Mouse (Mus musculus) liver, embryonic 11.5 days (tissue): ENCODE data around the gene Sgo2a. TPM values are rescaled to one million over a fixed set of nuclear protein-coding genes. Genes with fewer than 3 reads are reported as not detected.

ENCODE experiments used
- ATAC-seq: fragments of 200-750 bp; cut with Nextera tagmentation; replicated peaks from 2 replicates; pipeline ENCODE4 v1.8.0; 2017; ENCODE audit warnings: moderate number of reproducible peaks, mild to moderate bottlenecking, moderate TSS enrichment, moderate library complexity; ENCODE audit not compliant: low FRiP score
- DNase-seq: peaks from one replicate; pipeline ENCODE4 v3.0.0-alpha.2; 2017; ENCODE audit warnings: low spot score
- H3K27ac ChIP-seq: fragments of 300-500 bp; sonication (generic); 2 replicates; pipeline ENCODE4 v1.5.1; 2014; ENCODE audit warnings: mild to moderate bottlenecking, low read depth, low read length, control low read depth
- H3K27me3 ChIP-seq: fragments of 300-500 bp; sonication (generic); replicated peaks from 2 replicates; pipeline ENCODE4 v1.6.1; 2014; ENCODE audit warnings: low read length, mixed read lengths; ENCODE audit not compliant: control insufficient read depth, insufficient read depth
- H3K36me3 ChIP-seq: fragments of 300-500 bp; sonication (generic); 2 replicates; pipeline ENCODE4 v1.6.1; 2014; ENCODE audit warnings: mild to moderate bottlenecking, low read length, moderate library complexity, mixed read lengths; ENCODE audit not compliant: control insufficient read depth, insufficient read depth
- H3K4me1 ChIP-seq: fragments of 300-500 bp; sonication (generic); replicated peaks from 2 replicates; pipeline ENCODE4 v1.6.1; 2014; ENCODE audit warnings: low read length, mixed read lengths; ENCODE audit not compliant: control insufficient read depth, insufficient read depth
- H3K4me2 ChIP-seq: fragments of 300-500 bp; sonication (generic); 2 replicates; pipeline ENCODE4 v1.6.1; 2014; ENCODE audit warnings: mild to moderate bottlenecking, control low read depth, moderate library complexity
- H3K4me3 ChIP-seq: fragments of 300-500 bp; sonication (generic); 2 replicates; pipeline ENCODE4 v1.5.1; 2014; ENCODE audit warnings: low read depth, low read length, control low read depth
- H3K9ac ChIP-seq: fragments of 300-500 bp; sonication (generic); 2 replicates; pipeline ENCODE4 v1.6.1; 2014; ENCODE audit warnings: low read depth, low read length, control low read depth
- H3K9me3 ChIP-seq: fragments of 300-500 bp; sonication (generic); 2 replicates; pipeline ENCODE4 v1.6.1; 2016; ENCODE audit warnings: low read length, inconsistent platforms, mixed read lengths; ENCODE audit not compliant: control insufficient read depth
- WGBS: fragments of 180-500 bp; shearing (Covaris S2); extraction: QIAGEN DNeasy Blood & Tissue Kit; methylation state at CpG from one replicate; pipeline ENCODE4 v1.1.7; 2014; 5-methylcytosine and 5-hydroxymethylcytosine counted together
- polyA plus RNA-seq: library from polyadenylated mRNA; unstranded; fragments of >200 nt; fragmentation: Nextera tagmentation; extraction: Ambion mirVana; gene quantifications from 2 replicates; pipeline ENCODE4 v1.2.1, GENCODE M21; 2014

Gene Sgo2a
- polyA plus RNA-seq, 1 experiment from 2014 or later = 15.3 TPM

GRCm38 (mm10) chr1:58046721-58047290 is 51.0 kb downstream of the Sgo2a start:
- Histone ChIP-seq H3K9me3 (no peaks in the 10 kb centered on the region), H3K9ac (no peak overlapping the region), H3K36me3 (no peaks in the 10 kb centered on the region), H3K4me3 (no peak overlapping the region), H3K4me1 (no peaks in the 10 kb centered on the region), H3K4me2 (no peak overlapping the region), H3K27me3 (no peaks in the 10 kb centered on the region), H3K27ac (no peak overlapping the region)
- 74% methylated on average over 3 of the region's 3 CpGs for WGBS
- DNase-seq = no peak
- ATAC-seq = no peak

- Histone ChIP-seq H3K27me3 (no peaks in the 10 kb centered on the region), H3K36me3 (no peaks in the 10 kb centered on the region), H3K9me3 (no peaks in the 10 kb centered on the region), H3K4me2 (no peak overlapping the region), H3K4me3 (no peak overlapping the region), H3K27ac (no peak overlapping the region), H3K9ac (no peak overlapping the region), H3K4me1 (no peaks in the 10 kb centered on the region)
- ATAC-seq (no peak), DNase-seq (no peak)
- 84% methylated on average over 5 of the region's 5 CpGs for WGBS
Measured at GRCm38 (mm10) chr1:58049126-58049525, 53.4 kb downstream of the Sgo2a start.

- Histone ChIP-seq H3K4me3 (no peak overlapping the region), H3K36me3 (no peaks in the 10 kb centered on the region), H3K9me3 (no peaks in the 10 kb centered on the region), H3K27ac (no peak overlapping the region), H3K9ac (no peak overlapping the region), H3K4me1 (no peaks in the 10 kb centered on the region), H3K27me3 (no peaks in the 10 kb centered on the region), H3K4me2 (no peak overlapping the region)
- ATAC-seq = no peak
- no peak for DNase-seq
- 86% methylated on average over 11 of the region's 11 CpGs for WGBS
Measured at GRCm38 (mm10) chr1:58055598-58055997, 59.8 kb downstream of the Sgo2a start.

GRCm38 (mm10) chr1:58056074-58056807 is 60.5 kb downstream of the Sgo2a start:
- H3K9ac ChIP-seq = no peak overlapping the region
- no peak overlapping the region for H3K4me2 ChIP-seq
- H3K4me1 ChIP-seq = no peaks in the 10 kb centered on the region
- 82% methylated on average over 13 of the region's 13 CpGs for WGBS
- no peak for DNase-seq
- H3K9me3 ChIP-seq = no peaks in the 10 kb centered on the region
- ATAC-seq = no peak
- H3K4me3 ChIP-seq = no peak overlapping the region
- no peak overlapping the region for H3K27ac ChIP-seq
- H3K36me3 ChIP-seq = no peaks in the 10 kb centered on the region
- H3K27me3 ChIP-seq = no peaks in the 10 kb centered on the region

GRCm38 (mm10) chr1:58056939-58057338 is 61.2 kb downstream of the Sgo2a start:
- Histone ChIP-seq H3K9me3 (no peaks in the 10 kb centered on the region), H3K27me3 (no peaks in the 10 kb centered on the region), H3K9ac (no peak overlapping the region), H3K4me3 (no peak overlapping the region), H3K4me1 (no peaks in the 10 kb centered on the region), H3K27ac (no peak overlapping the region), H3K36me3 (no peaks in the 10 kb centered on the region), H3K4me2 (no peak overlapping the region)
- 65% methylated on average over 11 of the region's 11 CpGs for WGBS
- DNase-seq (no peak), ATAC-seq (no peak)

GRCm38 (mm10) chr1:58058846-58059245 is 63.1 kb downstream of the Sgo2a start:
- WGBS = 88% methylated on average over 4 of the region's 4 CpGs
- no peak for ATAC-seq

GRCm38 (mm10) chr1:58062131-58062530 is 66.4 kb downstream of the Sgo2a start:
- no peak for DNase-seq
- no peak overlapping the region for H3K4me2 ChIP-seq
- no peak for ATAC-seq
- no peaks in the 10 kb centered on the region for H3K27me3 ChIP-seq
- no peak overlapping the region for H3K27ac ChIP-seq
- H3K4me3 ChIP-seq = no peak overlapping the region
- no peaks in the 10 kb centered on the region for H3K36me3 ChIP-seq
- no peaks in the 10 kb centered on the region for H3K9me3 ChIP-seq
- no peaks in the 10 kb centered on the region for H3K4me1 ChIP-seq
- 86% methylated on average over 7 of the region's 7 CpGs for WGBS
- no peak overlapping the region for H3K9ac ChIP-seq

More at GRCm38 (mm10) chr1:58058846-58059245, 63.1 kb downstream of the Sgo2a start:
- Histone ChIP-seq H3K27ac (no peak overlapping the region), H3K9ac (no peak overlapping the region), H3K9me3 (no peaks in the 10 kb centered on the region), H3K27me3 (no peaks in the 10 kb centered on the region), H3K4me1 (no peaks in the 10 kb centered on the region), H3K4me3 (no peak overlapping the region), H3K36me3 (no peaks in the 10 kb centered on the region), H3K4me2 (no peak overlapping the region)
- DNase-seq = no peak

GRCm38 (mm10) chr1:58065151-58065550 is 69.4 kb downstream of the Sgo2a start:
- DNase-seq (no peak), ATAC-seq (no peak)
- H3K36me3 ChIP-seq = no peaks in the 10 kb centered on the region
- no peak overlapping the region for H3K4me2 ChIP-seq
- no peak overlapping the region for H3K27ac ChIP-seq
- H3K4me3 ChIP-seq = no peak overlapping the region
- no peak overlapping the region for H3K9ac ChIP-seq
- H3K27me3 ChIP-seq = no peaks in the 10 kb centered on the region
- H3K4me1 ChIP-seq = no peaks in the 10 kb centered on the region
- no peaks in the 10 kb centered on the region for H3K9me3 ChIP-seq
- 92% methylated on average over 5 of the region's 5 CpGs for WGBS

- ATAC-seq (no peak), DNase-seq (no peak)
- Histone ChIP-seq H3K4me3 (no peak overlapping the region), H3K4me1 (no peaks in the 10 kb centered on the region), H3K36me3 (no peaks in the 10 kb centered on the region), H3K9ac (no peak overlapping the region), H3K9me3 (no peaks in the 10 kb centered on the region), H3K4me2 (no peak overlapping the region), H3K27ac (no peak overlapping the region), H3K27me3 (no peaks in the 10 kb centered on the region)
- WGBS = 79% methylated on average over 3 of the region's 3 CpGs
Measured at GRCm38 (mm10) chr1:58065606-58066005, 69.8 kb downstream of the Sgo2a start.
